Mouse (Mus musculus) effector memory CD4-positive, alpha-beta T cell, adult 5 months (primary cell): ENCODE measurements around the gene Krtap10-10. TPM values are rescaled to one million over a fixed set of nuclear protein-coding genes. Genes with fewer than 3 reads are reported as not detected.

Experiments used
- polyA plus RNA-seq: library from polyadenylated mRNA; unstranded; fragments of 100-300 nt; shearing (Covaris generic); gene quantifications from one replicate; pipeline ENCODE4 v1.2.1, GENCODE M21; 2017

Krtap10-10 gene
- not detected for polyA plus RNA-seq

DNA sequence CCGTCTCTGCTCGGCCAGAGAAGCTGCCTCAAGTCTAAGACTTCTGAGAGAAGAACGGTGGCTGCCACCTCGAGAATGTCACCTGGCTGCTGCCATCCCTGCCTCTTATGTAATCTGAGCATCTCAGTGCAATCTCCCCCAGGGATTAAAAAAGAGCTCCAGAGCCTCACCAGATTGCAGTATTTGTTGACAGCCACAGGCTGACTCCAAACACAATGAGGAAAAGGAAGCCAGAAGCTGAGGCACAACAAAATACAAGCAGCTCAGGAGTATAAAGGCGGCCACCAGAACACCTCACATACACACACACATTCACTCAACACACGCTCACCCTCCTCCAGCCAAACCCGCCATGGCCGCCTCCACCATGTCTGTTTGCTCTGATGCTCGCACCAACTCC, at the start of gene Krtap10-10:
Krtap10-10 (plus strand) TSS at position 301 of the 400 bp plus-strand sequence.

DNA sequence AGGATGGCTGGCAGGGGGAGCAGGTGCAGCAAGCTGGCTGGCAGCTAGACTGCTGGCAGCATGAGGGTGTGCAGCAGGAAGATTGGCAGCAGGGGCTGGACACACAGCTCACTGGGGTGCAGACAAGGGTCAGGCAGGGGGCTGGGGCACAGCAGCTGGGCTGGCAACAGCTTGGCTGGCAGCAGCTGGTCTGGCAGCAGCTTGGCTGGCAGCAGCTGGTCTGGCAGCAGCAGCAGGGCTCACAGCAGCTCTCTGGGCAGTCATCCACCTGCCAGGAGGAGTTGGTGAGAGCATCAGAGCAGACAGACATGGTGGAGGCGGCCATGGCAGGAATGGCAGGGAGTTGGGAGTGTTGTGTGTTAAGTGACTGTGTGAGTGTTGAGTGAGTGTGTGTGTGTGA, 47.9 kb upstream of the Krtap10-10 start, which contains the start of gene Gm7137:
Gm7137 (minus strand) TSS at position 325 of the 400 bp plus-strand sequence.

DNA sequence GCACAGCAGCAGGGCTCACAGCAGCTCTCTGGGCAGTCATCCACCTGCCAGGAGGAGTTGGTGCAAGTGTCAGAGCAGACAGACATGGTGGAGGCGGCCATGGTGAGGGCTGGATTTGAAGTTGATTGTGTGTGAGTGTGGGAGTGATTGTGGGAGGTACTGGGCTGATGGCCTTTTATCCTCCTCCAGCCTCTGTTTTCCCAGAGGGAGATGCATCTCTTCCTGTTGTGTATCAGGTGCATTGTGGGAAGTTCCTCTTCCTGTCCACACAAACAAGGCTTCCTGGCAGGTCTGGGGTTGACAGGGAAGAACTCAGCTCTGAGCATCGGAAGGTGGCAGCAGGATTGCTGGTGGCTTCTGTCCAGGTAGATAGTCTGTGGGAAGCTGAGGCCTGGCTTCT, 40.8 kb upstream of the Krtap10-10 start, which contains the start of gene Gm9639:
Gm9639 (minus strand) TSS at position 101 of the 400 bp plus-strand sequence.

DNA sequence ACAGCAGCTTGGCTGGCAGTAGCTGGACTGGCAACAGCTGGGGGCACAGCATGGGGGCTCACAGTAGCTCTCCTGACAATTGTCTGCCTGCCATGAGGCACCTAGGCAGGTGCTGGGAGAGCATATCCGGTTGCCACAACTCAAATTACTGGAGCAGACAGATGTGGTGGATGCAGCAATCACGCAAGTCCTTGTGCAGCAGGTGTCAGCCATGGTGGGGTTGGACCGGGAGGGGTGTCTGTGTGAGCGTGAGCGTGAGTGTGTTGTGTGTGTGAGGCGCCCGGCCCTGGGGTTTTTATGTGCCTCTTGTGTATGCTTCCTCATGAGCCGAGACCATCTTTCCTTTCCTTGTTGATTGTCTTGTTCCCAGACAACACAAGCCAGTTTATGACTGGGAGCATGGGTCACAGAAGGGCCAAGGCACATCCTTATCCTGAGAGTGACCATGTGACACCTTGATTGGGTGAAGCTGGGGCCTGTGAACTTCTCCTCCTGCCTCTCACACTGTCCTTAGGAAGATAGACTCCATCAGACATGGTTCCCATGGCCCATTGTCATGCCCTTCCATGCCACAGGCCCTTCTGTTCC, 36.7 kb upstream of the Krtap10-10 start, which contains the start of gene Gm19668:
Gm19668 (minus strand) TSS at position 213 of the 588 bp plus-strand sequence.

DNA sequence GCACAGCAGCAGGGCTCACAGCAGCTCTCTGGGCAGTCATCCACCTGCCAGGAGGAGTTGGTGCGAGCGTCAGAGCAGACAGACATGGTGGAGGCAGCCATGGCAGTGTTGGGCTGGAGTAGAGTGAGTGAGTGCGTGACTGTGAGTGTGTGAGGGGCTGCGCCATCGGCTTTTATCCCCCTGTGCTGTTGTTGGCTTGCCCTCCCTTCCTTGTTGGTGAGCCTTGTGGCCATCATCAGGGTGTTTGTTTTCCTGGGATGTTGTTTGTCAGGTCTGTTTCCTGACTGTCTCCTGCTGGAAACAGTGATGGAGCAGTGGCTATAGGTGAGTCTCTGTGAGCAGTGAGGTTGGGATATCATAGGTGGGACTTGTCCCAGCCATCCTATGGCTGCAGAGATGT, 24.0 kb upstream of the Krtap10-10 start, which contains the start of gene Gm9507:
Gm9507 (minus strand) TSS at position 101 of the 400 bp plus-strand sequence.

DNA sequence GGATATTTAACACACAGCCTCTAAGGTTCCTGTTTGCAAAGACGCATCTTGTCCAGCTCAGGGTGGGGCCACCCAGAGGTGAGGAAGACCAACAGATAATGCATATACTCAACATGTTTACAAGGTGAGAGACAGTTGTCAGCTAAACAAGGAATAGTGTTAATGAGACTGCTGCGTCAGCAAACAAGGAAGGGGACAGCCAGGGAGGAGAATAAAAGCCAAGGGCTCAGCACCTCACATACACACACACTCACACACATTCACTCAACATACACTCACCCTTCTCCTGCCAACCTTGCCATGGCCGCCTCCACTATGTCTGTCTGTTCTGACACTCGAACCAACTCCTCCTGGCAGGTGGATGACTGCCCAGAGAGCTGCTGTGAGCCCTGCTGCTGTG, 21.4 kb upstream of the Krtap10-10 start, which contains the start of gene Gm2696:
Gm2696 (plus strand) TSS at position 301 of the 400 bp plus-strand sequence.

DNA sequence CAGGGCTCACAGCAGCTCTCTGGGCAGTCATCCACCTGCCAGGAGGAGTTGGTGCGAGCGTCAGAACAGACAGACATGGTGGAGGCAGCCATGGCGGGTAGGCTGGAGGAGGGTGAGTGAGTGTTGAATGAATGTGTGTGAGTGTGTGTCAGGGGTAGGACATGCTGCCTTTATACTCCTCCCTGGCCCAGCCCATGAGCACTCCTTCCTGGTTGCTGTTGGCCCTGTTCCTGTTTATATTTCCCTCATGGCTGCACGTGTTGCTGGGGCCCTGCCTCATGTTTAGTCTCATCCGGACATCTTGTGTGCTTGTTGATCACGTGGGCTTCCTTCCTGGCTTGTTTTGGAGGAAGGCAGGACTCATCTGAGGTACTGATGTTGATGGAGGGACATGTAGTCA, 8.8 kb upstream of the Krtap10-10 start, which contains the start of gene Krtap10-4:
Krtap10-4 (minus strand) TSS at position 145 of the 400 bp plus-strand sequence.

DNA sequence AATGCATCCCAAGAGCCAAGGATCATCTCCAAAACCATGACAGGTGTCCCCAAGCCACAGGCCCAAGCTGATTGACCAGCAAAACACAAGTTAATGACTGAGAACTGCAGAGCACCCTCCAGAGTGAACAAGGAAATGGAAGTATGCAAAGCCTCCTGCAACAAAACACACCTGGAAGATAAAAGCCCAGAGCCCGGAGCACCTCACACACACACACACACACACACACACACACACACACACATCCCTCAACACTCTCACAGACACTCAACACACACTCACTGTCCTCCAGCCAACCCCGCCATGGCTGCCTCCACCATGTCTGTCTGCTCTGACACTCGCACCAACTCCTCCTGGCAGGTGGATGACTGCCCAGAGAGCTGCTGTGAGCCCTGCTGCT, 10.8 kb downstream of the Krtap10-10 start, which contains the start of gene Gm36176:
Gm36176 (plus strand) TSS at position 301 of the 400 bp plus-strand sequence.

DNA sequence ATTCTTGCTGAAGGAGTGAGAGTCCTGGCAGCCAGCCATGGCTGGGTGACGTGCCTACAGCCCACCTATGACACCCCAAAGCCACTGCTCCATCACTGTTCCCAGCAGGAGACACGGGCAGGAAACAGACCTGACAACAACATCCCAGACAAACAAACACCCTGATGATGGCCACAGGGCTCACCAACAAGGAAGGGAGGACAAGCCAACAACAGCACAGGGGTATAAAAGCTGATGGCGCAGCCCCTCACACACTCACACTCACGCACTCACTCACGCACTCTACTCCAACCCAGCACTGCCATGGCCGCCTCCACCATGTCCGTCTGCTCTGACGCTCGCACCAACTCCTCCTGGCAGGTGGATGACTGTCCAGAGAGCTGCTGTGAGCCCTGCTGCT, 16.8 kb downstream of the Krtap10-10 start, which contains the start of gene Gm10318:
Gm10318 (plus strand) TSS at position 301 of the 400 bp plus-strand sequence.

DNA sequence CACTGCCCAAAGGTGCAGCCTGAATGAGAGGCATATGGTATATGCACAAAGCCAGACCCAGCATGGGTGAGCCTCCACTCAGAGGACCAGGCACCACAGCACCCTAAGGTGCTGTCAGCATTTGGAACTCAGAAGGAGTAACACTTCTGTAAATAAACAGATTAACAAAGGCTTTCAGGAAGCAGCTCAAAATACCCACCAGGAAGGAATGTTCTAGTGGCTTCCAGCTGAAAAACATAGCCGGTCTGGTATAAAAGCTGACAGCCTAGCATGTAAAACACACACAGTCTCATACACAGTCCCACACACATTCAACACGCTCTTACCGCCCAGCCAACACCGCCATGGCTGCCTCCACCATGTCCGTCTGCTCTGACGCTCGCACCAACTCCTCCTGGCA, 25.9 kb downstream of the Krtap10-10 start, which contains the start of gene Gm3285:
Gm3285 (plus strand) TSS at position 301 of the 400 bp plus-strand sequence.

Other genes starting within 250 kb of the Krtap10-10 start
- gene Sumo3, start 229.8 kb upstream of the Krtap10-10 start, polyA plus RNA-seq: 103 TPM
- not detected for gene Gm49325, start 229.8 kb upstream of the Krtap10-10 start, polyA plus RNA-seq
- gene Ube2g2, start 213.7 kb upstream of the Krtap10-10 start, polyA plus RNA-seq: 54.5 TPM
- gene Tspear, start 149.4 kb upstream of the Krtap10-10 start, polyA plus RNA-seq: 0.70 TPM
- not detected for gene Gm19402, start 145.2 kb upstream of the Krtap10-10 start, polyA plus RNA-seq
- gene Gm9508, start 138.7 kb upstream of the Krtap10-10 start, polyA plus RNA-seq: not detected
- gene Gm10272, start 129.3 kb upstream of the Krtap10-10 start, polyA plus RNA-seq: not detected
- not detected for gene Gm10024, start 124.5 kb upstream of the Krtap10-10 start, polyA plus RNA-seq
- gene Gm10142, start 120.1 kb upstream of the Krtap10-10 start, polyA plus RNA-seq: not detected
- gene Krtap12-1, start 115.3 kb upstream of the Krtap10-10 start, polyA plus RNA-seq: not detected
- gene Gm10100, start 109.5 kb upstream of the Krtap10-10 start, polyA plus RNA-seq: not detected
- not detected for gene Gm18596, start 93.3 kb upstream of the Krtap10-10 start, polyA plus RNA-seq
- not detected for gene Gm9736, start 84.6 kb upstream of the Krtap10-10 start, polyA plus RNA-seq
- gene Gm3233, start 76.3 kb upstream of the Krtap10-10 start, polyA plus RNA-seq: not detected
- gene Gm3238, start 64.6 kb upstream of the Krtap10-10 start, polyA plus RNA-seq: not detected
- not detected for gene Gm7138, start 59.0 kb upstream of the Krtap10-10 start, polyA plus RNA-seq
- gene Gm3250, start 53.4 kb upstream of the Krtap10-10 start, polyA plus RNA-seq: not detected
- not detected for gene Gm7137, start 47.7 kb upstream of the Krtap10-10 start, polyA plus RNA-seq
- gene Gm9639, start 40.9 kb upstream of the Krtap10-10 start, polyA plus RNA-seq: not detected
- gene Gm19668, start 36.8 kb upstream of the Krtap10-10 start, polyA plus RNA-seq: not detected
- not detected for gene Gm9507, start 24.1 kb upstream of the Krtap10-10 start, polyA plus RNA-seq
- gene Gm2696, start 21.3 kb upstream of the Krtap10-10 start, polyA plus RNA-seq: not detected
- not detected for gene Krtap10-4, start 8.9 kb upstream of the Krtap10-10 start, polyA plus RNA-seq
- not detected for gene Gm36176, start 10.9 kb downstream of the Krtap10-10 start, polyA plus RNA-seq
- not detected for gene Gm10318, start 16.9 kb downstream of the Krtap10-10 start, polyA plus RNA-seq
- gene Gm3285, start 26.0 kb downstream of the Krtap10-10 start, polyA plus RNA-seq: not detected
- gene Lrrc3, start 66.6 kb downstream of the Krtap10-10 start, polyA plus RNA-seq: not detected
- gene Trpm2, start 134.6 kb downstream of the Krtap10-10 start, polyA plus RNA-seq: 0.74 TPM
- gene 1810043G02Rik, start 142.6 kb downstream of the Krtap10-10 start, polyA plus RNA-seq: 7.1 TPM
- 125 TPM for gene Pfkl, start 174.1 kb downstream of the Krtap10-10 start, polyA plus RNA-seq
- not detected for gene Dnmt3l, start 206.0 kb downstream of the Krtap10-10 start, polyA plus RNA-seq
- gene Aire, start 207.7 kb downstream of the Krtap10-10 start, polyA plus RNA-seq: 0.32 TPM
- gene Icosl, start 233.4 kb downstream of the Krtap10-10 start, polyA plus RNA-seq: 12.5 TPM